Mouse (Mus musculus) forebrain, embryonic 12.5 days (tissue): ENCODE measurements around the gene Bola2. TPM values are rescaled to one million over a fixed set of nuclear protein-coding genes. Genes with fewer than 3 reads are reported as not detected.

ENCODE experiments used
- ATAC-seq: fragments of 200-750 bp; cut with Nextera tagmentation; 2 replicates; pipeline ENCODE4 v1.8.0; 2017; ENCODE audit warnings: moderate TSS enrichment; ENCODE audit not compliant: low FRiP score
- H3K27ac ChIP-seq: fragments of 300-500 bp; sonication (generic); 2 replicates; pipeline ENCODE4 v1.5.1; 2016; ENCODE audit warnings: mild to moderate bottlenecking
- H3K27me3 ChIP-seq: fragments of 300-500 bp; sonication (generic); 2 replicates; pipeline ENCODE4 v1.6.1; 2016; ENCODE audit warnings: mild to moderate bottlenecking
- H3K36me3 ChIP-seq: fragments of 300-500 bp; sonication (generic); replicated peaks from 2 replicates; pipeline ENCODE4 v1.6.1; 2016; ENCODE audit warnings: mild to moderate bottlenecking
- H3K4me1 ChIP-seq: fragments of 300-500 bp; sonication (generic); 2 replicates; pipeline ENCODE4 v1.6.1; 2016
- H3K4me2 ChIP-seq: fragments of 300-500 bp; sonication (generic); 2 replicates; pipeline ENCODE4 v1.6.1; 2016; ENCODE audit warnings: mild to moderate bottlenecking, moderate library complexity
- H3K4me3 ChIP-seq: fragments of 300-500 bp; sonication (generic); replicated peaks from 2 replicates; pipeline ENCODE4 v1.5.1; 2016; ENCODE audit warnings: mild to moderate bottlenecking
- H3K9ac ChIP-seq: fragments of 300-500 bp; sonication (generic); 2 replicates; pipeline ENCODE4 v1.6.1; 2016; ENCODE audit warnings: mild to moderate bottlenecking
- H3K9me3 ChIP-seq: fragments of 300-500 bp; sonication (generic); 2 replicates; pipeline ENCODE4 v1.6.1; 2016
- WGBS: fragments of 180-500 bp; shearing (Covaris S2); methylation state at CpG from one replicate; pipeline ENCODE4 v1.1.7; 2016; 5-methylcytosine and 5-hydroxymethylcytosine counted together
- polyA plus RNA-seq: library from polyadenylated mRNA; unstranded; fragments of >200 nt; fragmentation: Nextera tagmentation; extraction: Ambion mirVana; gene quantifications from 2 replicates; pipeline ENCODE4 v1.2.1, GENCODE M21; 2016

Bola2 gene
- 146 and 157 TPM in 2 replicates for polyA plus RNA-seq

GRCm38 (mm10) chr7:126695210-126695611, at the start of gene Bola2:
TSS of gene Bola2 (plus strand) at chr7:126695401.
- Histone ChIP-seq H3K4me1 (peaks cover 27% of the 10 kb centered on the region), H3K27me3 (no peaks in the 10 kb centered on the region), H3K36me3 (peaks cover 38% of the 10 kb centered on the region), H3K9me3 (no peaks in the 10 kb centered on the region), H3K4me2 (peak within 1 kb of the TSS; percentile 93), H3K9ac (peak within 1 kb of the TSS; percentile 83), H3K4me3 (peak within 1 kb of the TSS; percentile 79), H3K27ac (peak within 1 kb of the TSS; percentile 96)
- WGBS = under 1% methylated on average over 31 of the region's 31 CpGs
- peak; percentile 62 for ATAC-seq

GRCm38 (mm10) chr7:126645708-126646107, 49.5 kb upstream of the Bola2 start:
- no peak for ATAC-seq
- H3K27me3 ChIP-seq = no peaks in the 10 kb centered on the region
- H3K4me1 ChIP-seq = peaks cover 10% of the 10 kb centered on the region
- H3K4me2 ChIP-seq = no peak overlapping the region
- H3K9ac ChIP-seq = no peak overlapping the region
- H3K36me3 ChIP-seq = no peaks in the 10 kb centered on the region
- no peak overlapping the region for H3K4me3 ChIP-seq
- no peaks in the 10 kb centered on the region for H3K9me3 ChIP-seq
- 72% methylated on average over 5 of the region's 5 CpGs for WGBS
- no peak overlapping the region for H3K27ac ChIP-seq

DNA sequence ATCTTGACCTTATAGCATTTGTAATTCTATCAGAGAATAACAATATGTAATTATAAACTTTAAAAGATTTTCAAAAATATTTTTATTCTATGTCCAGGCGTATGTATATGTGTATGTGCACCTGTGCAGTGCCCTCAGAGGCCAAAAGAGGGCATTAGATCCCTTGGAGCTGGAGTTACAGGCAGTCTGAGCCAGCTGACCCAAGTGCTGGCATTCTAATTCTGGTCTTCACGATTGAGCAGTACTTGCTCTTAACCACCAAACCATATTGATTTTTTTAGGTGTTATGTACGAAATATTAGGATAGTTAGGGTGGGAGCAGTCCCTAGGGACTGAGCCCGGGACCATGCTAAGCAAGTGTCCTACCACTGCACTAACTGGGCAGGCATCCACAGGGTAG, 46.7 kb upstream of the Bola2 start:
- H3K36me3 ChIP-seq = no peaks in the 10 kb centered on the region
- H3K4me2 ChIP-seq = peak overlapping the region; percentile 81
- peaks cover 10% of the 10 kb centered on the region for H3K4me1 ChIP-seq
- H3K9ac ChIP-seq = peak overlapping the region; percentile 70; the same call in 1 of the 2 replicates
- ATAC-seq = no peak
- no peaks in the 10 kb centered on the region for H3K9me3 ChIP-seq
- WGBS = 81% methylated on average over 4 of the region's 4 CpGs
- no peaks in the 10 kb centered on the region for H3K27me3 ChIP-seq
- H3K4me3 ChIP-seq = 0 out of 2 replicates have a peak overlapping the region, but pooled peaks have one; percentile 59
- H3K27ac ChIP-seq = no peak overlapping the region

DNA sequence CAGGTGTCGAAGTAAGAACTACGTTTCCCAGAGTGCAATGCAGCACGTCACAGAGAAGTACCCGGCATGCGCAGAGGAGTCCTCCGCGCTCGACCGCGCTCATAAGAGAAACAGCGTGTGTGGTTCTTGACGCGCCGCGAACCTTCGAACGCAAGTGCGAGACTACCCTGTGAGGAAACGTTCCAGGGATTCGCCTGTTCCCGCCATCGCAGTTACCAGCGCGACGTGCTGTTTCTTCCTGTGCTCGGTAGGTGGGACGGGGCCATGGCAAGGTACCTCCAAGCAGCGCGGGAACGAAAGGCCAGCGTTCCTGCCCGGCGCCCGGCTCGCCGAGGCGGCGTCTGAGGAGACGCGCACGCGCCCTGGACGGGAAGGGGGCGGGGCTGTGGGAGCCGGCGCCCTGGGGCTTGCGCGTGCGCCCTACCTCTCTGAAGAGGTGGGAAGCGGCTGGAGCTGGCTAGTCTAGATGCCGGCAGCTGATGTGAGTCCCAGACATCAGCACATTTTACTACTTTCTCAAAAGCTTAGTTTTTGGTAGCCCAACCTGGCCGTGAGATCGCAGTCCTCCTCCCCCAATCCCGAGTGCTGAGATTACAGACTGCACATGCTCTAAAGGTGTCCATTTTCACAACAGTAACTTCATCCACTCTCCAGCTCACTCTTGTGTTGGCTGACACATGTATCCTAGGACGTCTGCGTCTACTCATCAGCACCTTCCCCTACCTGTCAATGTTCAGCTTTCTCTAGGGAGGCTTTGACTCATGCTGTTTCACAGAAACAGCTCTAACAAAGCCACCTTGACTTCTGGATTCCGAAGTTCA, 45.8 kb upstream of the Bola2 start, which contains the start of gene Sgf29:
TSS of gene Sgf29 (plus strand) at position 79 of the 821 bp plus-strand sequence.
- WGBS = 1% methylated on average over 57 of the region's 57 CpGs
- Histone ChIP-seq H3K4me1 (peaks cover 10% of the 10 kb centered on the region), H3K9ac (peak within 1 kb of the TSS; percentile 70), H3K27me3 (no peaks in the 10 kb centered on the region), H3K36me3 (no peaks in the 10 kb centered on the region), H3K4me3 (peak within 1 kb of the TSS; percentile 59), H3K9me3 (no peaks in the 10 kb centered on the region), H3K27ac (peak within 1 kb of the TSS; percentile 92), H3K4me2 (peak within 1 kb of the TSS; percentile 81)
- ATAC-seq = peak; percentile 98

DNA sequence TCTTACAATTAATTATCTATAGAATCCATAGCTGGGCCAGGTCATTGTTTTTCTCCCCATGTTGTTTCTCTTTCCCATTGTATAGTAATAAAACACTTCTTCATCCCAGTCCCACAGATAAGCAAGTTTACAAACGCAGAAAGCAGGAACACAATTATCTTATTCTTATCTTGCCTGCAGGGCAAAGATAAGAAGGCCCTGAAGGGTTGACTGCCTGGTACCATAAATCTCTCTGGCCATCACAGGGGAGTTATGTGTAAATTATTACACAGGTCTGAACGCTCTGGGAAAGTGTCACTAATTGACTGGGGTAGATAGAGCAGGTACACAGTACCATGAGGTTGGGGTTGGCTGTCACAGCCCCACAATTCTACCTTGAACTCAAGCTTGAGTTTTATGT, 44.3 kb upstream of the Bola2 start:
- Histone ChIP-seq H3K4me3 (no peak overlapping the region), H3K27me3 (no peaks in the 10 kb centered on the region), H3K9me3 (no peaks in the 10 kb centered on the region), H3K4me2 (no peak overlapping the region), H3K36me3 (no peaks in the 10 kb centered on the region), H3K9ac (no peak overlapping the region), H3K27ac (no peak overlapping the region), H3K4me1 (peaks cover 10% of the 10 kb centered on the region)
- ATAC-seq = no peak
- WGBS = 91% methylated on average over 2 of the region's 2 CpGs

GRCm38 (mm10) chr7:126653991-126654390, 41.2 kb upstream of the Bola2 start:
- Histone ChIP-seq H3K4me1 (peaks cover 10% of the 10 kb centered on the region), H3K4me2 (no peak overlapping the region), H3K27ac (no peak overlapping the region), H3K4me3 (no peak overlapping the region), H3K9ac (no peak overlapping the region), H3K27me3 (no peaks in the 10 kb centered on the region), H3K36me3 (no peaks in the 10 kb centered on the region), H3K9me3 (no peaks in the 10 kb centered on the region)
- ATAC-seq = no peak
- WGBS = 88% methylated on average over 2 of the region's 2 CpGs

GRCm38 (mm10) chr7:126655695-126656094, 39.5 kb upstream of the Bola2 start:
- no peaks in the 10 kb centered on the region for H3K27me3 ChIP-seq
- H3K4me2 ChIP-seq = no peak overlapping the region
- H3K9ac ChIP-seq = no peak overlapping the region
- no peak overlapping the region for H3K27ac ChIP-seq
- no peaks in the 10 kb centered on the region for H3K9me3 ChIP-seq
- no peak overlapping the region for H3K4me3 ChIP-seq
- no peaks in the 10 kb centered on the region for H3K4me1 ChIP-seq
- no peak for ATAC-seq
- H3K36me3 ChIP-seq = no peaks in the 10 kb centered on the region
- WGBS = 95% methylated on average over 3 of the region's 3 CpGs

DNA sequence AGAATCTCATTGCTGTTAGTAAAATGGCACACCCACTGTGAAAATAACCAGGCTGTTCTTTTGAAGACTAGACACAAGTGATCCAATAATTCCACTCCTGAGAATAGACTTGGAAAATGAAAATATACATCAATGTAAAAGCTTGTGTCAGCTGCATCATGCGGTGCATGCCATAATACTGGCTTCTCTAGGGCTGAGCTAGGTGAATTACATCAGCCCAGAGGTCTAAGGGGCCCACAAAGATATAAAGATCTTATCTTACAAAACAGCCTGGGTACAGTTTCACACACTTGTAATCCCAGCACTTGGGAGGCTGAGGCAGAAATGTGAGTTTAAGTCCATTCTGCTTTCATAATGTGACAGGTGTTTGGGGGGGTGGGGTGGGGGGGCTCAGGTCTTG, 37.7 kb upstream of the Bola2 start:
- H3K9me3 ChIP-seq = no peaks in the 10 kb centered on the region
- WGBS = 86% methylated on average over 1 of the region's 1 CpGs
- H3K4me3 ChIP-seq = no peak overlapping the region
- no peak overlapping the region for H3K9ac ChIP-seq
- no peak for ATAC-seq
- H3K4me1 ChIP-seq = no peaks in the 10 kb centered on the region
- no peak overlapping the region for H3K4me2 ChIP-seq
- H3K36me3 ChIP-seq = no peaks in the 10 kb centered on the region
- H3K27ac ChIP-seq = no peak overlapping the region
- H3K27me3 ChIP-seq = no peaks in the 10 kb centered on the region

DNA sequence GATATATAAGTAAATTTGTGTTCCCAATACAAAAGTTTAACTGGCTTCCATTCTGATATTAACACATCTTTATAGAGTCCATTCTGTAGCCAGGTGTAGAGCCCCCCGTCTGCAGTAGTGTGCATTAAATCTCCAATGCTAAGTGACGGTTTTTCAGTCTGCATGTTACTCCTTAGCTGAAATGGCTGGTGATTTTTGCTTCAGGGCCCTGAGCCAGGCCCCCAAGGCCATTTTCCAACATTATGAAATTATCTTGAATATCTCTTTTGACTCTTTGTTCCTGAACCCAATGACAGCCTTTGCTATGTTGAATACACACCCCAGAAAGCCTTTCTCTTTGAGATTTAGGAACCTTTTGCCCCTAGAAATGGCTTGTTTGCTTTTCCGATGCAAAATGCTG, 35.4 kb upstream of the Bola2 start:
- WGBS = 85% methylated on average over 3 of the region's 3 CpGs
- no peak for ATAC-seq
- no peaks in the 10 kb centered on the region for H3K4me1 ChIP-seq
- H3K9me3 ChIP-seq = no peaks in the 10 kb centered on the region
- peaks cover 5% of the 10 kb centered on the region for H3K36me3 ChIP-seq
- no peak overlapping the region for H3K27ac ChIP-seq
- H3K27me3 ChIP-seq = no peaks in the 10 kb centered on the region
- no peak overlapping the region for H3K9ac ChIP-seq
- H3K4me3 ChIP-seq = no peak overlapping the region
- H3K4me2 ChIP-seq = no peak overlapping the region

DNA sequence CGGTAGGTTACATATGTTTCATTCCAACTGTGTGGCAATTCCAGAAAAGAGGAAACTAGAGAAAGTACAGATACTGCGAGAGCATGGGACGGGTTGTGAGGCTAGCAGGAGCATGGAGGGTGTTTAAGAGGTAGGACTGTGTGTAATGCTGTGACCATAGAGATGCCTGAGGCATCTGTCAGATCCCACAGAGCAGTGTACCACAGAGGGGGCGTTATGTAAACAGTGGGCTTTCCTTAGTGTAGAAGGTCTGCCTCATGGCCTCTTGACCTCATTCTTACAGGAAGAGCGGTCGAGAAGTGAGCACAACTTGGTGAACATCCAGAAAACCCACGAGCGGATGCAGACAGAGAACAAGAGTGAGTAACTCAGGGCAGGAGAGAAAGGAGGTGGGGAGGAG, 31.6 kb upstream of the Bola2 start:
- 86% methylated on average over 8 of the region's 8 CpGs for WGBS
- no peak overlapping the region for H3K4me2 ChIP-seq
- no peak overlapping the region for H3K27ac ChIP-seq
- H3K9ac ChIP-seq = no peak overlapping the region
- H3K4me1 ChIP-seq = no peaks in the 10 kb centered on the region
- ATAC-seq = no peak
- H3K36me3 ChIP-seq = peaks cover 27% of the 10 kb centered on the region
- H3K9me3 ChIP-seq = no peaks in the 10 kb centered on the region
- no peak overlapping the region for H3K4me3 ChIP-seq
- no peaks in the 10 kb centered on the region for H3K27me3 ChIP-seq

DNA sequence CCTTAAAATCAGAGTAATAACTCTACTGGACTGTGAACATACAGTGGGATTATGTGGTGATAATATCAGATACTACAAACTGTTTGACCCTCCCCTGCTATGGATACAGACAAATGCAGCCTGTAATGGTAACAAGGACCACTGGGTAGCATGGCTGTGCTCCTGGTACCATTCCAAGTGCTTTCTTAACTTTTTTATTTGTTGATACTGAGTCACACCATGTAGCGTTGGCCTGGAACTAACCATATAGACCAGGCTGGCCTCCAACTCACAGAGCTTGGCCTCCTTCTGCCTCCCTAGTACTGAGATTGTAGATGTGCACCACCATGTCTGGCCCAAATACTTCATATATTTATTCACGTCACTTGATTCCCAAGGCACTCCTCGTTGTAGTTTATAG, 29.9 kb upstream of the Bola2 start:
- H3K4me1 ChIP-seq = no peaks in the 10 kb centered on the region
- no peak overlapping the region for H3K9ac ChIP-seq
- H3K27me3 ChIP-seq = no peaks in the 10 kb centered on the region
- H3K4me3 ChIP-seq = no peak overlapping the region
- 93% methylated on average over 3 of the region's 3 CpGs for WGBS
- H3K9me3 ChIP-seq = no peaks in the 10 kb centered on the region
- ATAC-seq = no peak
- H3K4me2 ChIP-seq = no peak overlapping the region
- H3K27ac ChIP-seq = no peak overlapping the region
- peaks cover 36% of the 10 kb centered on the region for H3K36me3 ChIP-seq

DNA sequence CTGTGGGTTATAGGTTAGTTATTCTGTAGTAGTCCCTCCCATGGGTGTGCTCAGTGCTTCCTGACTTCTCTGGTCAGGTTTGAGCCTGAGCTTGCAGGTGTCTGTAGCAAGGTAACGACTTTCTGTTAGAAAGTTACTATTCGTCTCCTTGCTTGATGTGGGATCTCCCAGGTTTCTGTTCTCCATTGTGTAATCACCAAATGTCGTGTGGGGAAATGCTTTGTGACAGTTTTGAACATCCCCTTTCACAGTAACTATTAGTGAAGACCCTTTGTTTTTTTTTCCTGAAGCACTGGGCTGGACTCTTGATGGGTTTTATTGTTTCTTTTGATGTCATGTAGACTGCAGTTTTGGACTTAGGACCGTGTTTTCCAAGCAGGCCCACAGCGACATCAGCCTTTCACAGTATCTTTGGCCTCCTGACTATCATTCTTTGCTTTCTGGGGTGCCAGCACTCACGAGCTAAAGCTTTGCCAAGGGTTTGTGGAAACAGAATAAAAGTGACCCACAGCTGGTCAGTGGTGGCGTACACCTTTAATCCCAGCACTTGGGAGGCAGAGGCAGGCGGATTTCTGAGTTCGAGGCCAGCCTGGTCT, 27.6 kb upstream of the Bola2 start:
- Histone ChIP-seq H3K4me3 (no peak overlapping the region), H3K36me3 (peaks cover 59% of the 10 kb centered on the region)

GRCm38 (mm10) chr7:126668452-126668851, 26.7 kb upstream of the Bola2 start:
- Histone ChIP-seq H3K36me3 (peaks cover 60% of the 10 kb centered on the region), H3K27me3 (no peaks in the 10 kb centered on the region), H3K4me2 (no peak overlapping the region), H3K27ac (no peak overlapping the region), H3K9me3 (no peaks in the 10 kb centered on the region), H3K4me3 (no peak overlapping the region), H3K4me1 (no peaks in the 10 kb centered on the region), H3K9ac (no peak overlapping the region)
- ATAC-seq = no peak
- WGBS = 89% methylated on average over 5 of the region's 5 CpGs

More for the DNA sequence above, 27.6 kb upstream of the Bola2 start:
- Histone ChIP-seq H3K27ac (no peak overlapping the region), H3K4me2 (no peak overlapping the region), H3K4me1 (no peaks in the 10 kb centered on the region), H3K27me3 (no peaks in the 10 kb centered on the region), H3K9ac (no peak overlapping the region), H3K9me3 (no peaks in the 10 kb centered on the region)
- no peak for ATAC-seq
- 91% methylated on average over 9 of the region's 9 CpGs for WGBS
